Mouse (Mus musculus) hematopoietic multipotent progenitor cell, adult 10-12 weeks (in vitro differentiated cells): ENCODE data around the gene Dlgap1. TPM values are rescaled to one million over a fixed set of nuclear protein-coding genes. Genes with fewer than 3 reads are reported as not detected.

Source experiments
- polyA plus RNA-seq: library from polyadenylated mRNA; stranded (reverse); fragments of >175 nt; gene quantifications from 2 replicates; pipeline ENCODE4 v1.2.3, GENCODE M21; 2012; ENCODE audit warnings: low replicate concordance

Gene Dlgap1
- 0.06 and 0.13 TPM in 2 replicates for polyA plus RNA-seq

GRCm38 (mm10) chr17:69969021-69969815 is at the start of gene Dlgap1:
Dlgap1 (plus strand) TSS chr17:69969073.

GRCm38 (mm10) chr17:70853436-70853905 is 884.6 kb downstream of the Dlgap1 start, which contains the start of gene Tgif1:
Tgif1 (minus strand) TSS chr17:70853546.

